Mouse (Mus musculus): ENCODE results near the gene Acap1. TPM values are rescaled to one million over a fixed set of nuclear protein-coding genes. Genes with fewer than 3 reads are reported as not detected.
A peak's percentile ranks its signal among the peaks of the same experiment; 100 is the strongest.

The Acap1 gene
- total and polyA plus RNA-seq, 3 experiments: 0.65 to 3.3 (median 1.1) TPM

DNA sequence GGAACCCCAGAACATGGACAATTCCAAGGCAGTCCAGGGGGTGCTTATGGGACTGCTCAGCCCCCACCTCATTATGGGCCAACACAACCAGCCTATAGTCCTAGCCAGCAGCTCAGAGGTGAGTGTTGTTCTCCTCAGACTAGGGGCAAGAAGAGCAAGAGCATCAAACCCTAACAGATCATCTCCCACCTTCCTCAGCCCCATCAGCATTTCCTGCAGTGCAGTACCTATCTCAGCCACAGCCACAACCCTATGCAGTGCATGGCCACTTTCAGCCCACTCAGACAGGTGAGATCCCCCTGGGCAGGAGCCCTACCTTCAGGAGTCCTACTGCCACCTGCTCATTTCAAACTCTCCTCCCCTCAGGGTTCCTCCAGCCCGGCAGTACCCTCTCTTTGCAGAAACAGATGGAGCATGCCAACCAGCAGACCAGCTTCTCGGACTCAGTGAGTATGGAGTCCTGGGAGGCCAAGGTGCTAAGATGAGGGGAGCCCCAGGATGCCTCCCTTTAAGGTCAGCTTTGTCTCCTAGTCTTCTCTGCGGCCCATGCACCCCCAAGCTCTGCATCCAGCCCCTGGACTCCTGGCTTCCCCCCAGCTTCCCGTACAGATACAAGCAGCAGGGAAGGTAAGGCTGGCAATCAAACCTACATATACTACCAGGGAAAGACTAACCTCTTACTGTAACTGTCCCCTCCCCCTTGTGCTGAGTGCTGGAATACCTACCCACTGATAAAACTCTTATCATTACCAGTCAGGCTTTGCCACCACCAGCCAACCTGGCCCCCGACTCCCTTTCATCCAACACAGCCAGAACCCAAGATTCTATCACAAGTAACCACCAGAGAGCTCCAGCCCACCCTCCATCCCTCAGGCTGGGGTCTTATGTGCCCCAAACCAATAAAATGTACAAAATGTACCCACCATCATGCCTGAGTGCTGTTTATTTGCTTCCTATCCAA lies 20.6 kb upstream of the Acap1 start:
- peaks cover 14% of the 10 kb centered on the region; the same call in 1 of the 2 replicates for H3K36me3 ChIP-seq (ENCODE audit: control insufficient read depth, insufficient read depth, low read length)
- no peaks in the 10 kb centered on the region for H3K27me3 ChIP-seq (ENCODE audit: control insufficient read depth, insufficient read depth, low read length)
- no peak overlapping the region for H3K4me3 ChIP-seq
- no peak for DNase-seq
- WGBS: 46% methylated on average over 5 of the region's 5 CpGs
- H3K79me2 ChIP-seq (replicated peaks; ENCODE audit: control insufficient read depth, insufficient read depth, low read length): peaks cover 3% of the 10 kb centered on the region; the same call in 1 of the 2 replicates
- no peak overlapping the region for H3K27ac ChIP-seq
- TF ChIP-seq CTCF (IDR thresholded peaks at IDR 0.05) (peak; percentile 18; the same call in 1 of the 2 replicates), POLR2A (IDR thresholded peaks at IDR 0.05; ENCODE audit: insufficient read depth, low read depth, low read length) (no peak), EP300 (IDR thresholded peaks at IDR 0.05; ENCODE audit: insufficient read depth, low read depth, low read length) (no peak)
- H3K4me1 ChIP-seq (ENCODE audit: control insufficient read depth, insufficient read depth, low read length): peaks cover 11% of the 10 kb centered on the region
- intact Hi-C loops (cut with DNase I): no loop called here
- no peak overlapping the region for H3K9ac ChIP-seq (ENCODE audit: low read depth, low read length)

DNA sequence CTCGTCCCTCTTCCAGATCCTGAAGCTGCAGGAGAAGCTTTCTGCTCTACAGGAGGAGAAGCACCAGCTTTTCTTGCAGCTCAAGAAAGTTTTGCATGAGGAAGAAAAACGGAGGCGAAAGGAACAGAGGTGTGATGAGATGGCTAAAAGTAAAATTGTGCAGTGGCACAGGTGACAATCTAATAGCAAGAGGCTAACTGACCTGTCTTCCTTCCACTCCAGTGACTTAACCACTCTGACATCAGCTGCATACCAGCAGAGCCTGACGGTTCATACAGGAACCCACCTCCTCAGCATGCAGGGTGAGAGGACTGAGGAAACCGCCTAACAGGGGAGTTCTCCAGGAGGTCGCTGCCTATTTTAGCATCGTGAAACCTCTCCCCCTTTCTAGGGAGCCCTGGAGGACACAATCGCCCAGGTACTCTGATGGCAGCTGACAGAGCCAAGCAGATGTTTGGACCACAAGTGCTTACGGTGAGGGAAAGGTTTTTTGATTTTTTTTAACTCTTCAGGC lies 19.6 kb upstream of the Acap1 start:
- Histone ChIP-seq H3K9ac (ENCODE audit: low read depth, low read length) (no peak overlapping the region), H3K27me3 (ENCODE audit: control insufficient read depth, insufficient read depth, low read length) (no peaks in the 10 kb centered on the region), H3K79me2 (replicated peaks; ENCODE audit: control insufficient read depth, insufficient read depth, low read length) (peaks cover 3% of the 10 kb centered on the region; the same call in 1 of the 2 replicates), H3K4me1 (ENCODE audit: control insufficient read depth, insufficient read depth, low read length) (peaks cover 11% of the 10 kb centered on the region), H3K4me3 (peak overlapping the region; percentile 97), H3K36me3 (ENCODE audit: control insufficient read depth, insufficient read depth, low read length) (peaks cover 14% of the 10 kb centered on the region; the same call in 1 of the 2 replicates), H3K27ac (no peak overlapping the region)
- TF ChIP-seq EP300 (IDR thresholded peaks at IDR 0.05; ENCODE audit: insufficient read depth, low read depth, low read length): no peak
- TF ChIP-seq CTCF (IDR thresholded peaks at IDR 0.05): no peak
- no peak for TF ChIP-seq POLR2A (IDR thresholded peaks at IDR 0.05; ENCODE audit: insufficient read depth, low read depth, low read length)
- intact Hi-C loops (cut with DNase I): no loop called here
- DNase-seq: no peak
- 26% methylated on average over 9 of the region's 9 CpGs for WGBS

DNA sequence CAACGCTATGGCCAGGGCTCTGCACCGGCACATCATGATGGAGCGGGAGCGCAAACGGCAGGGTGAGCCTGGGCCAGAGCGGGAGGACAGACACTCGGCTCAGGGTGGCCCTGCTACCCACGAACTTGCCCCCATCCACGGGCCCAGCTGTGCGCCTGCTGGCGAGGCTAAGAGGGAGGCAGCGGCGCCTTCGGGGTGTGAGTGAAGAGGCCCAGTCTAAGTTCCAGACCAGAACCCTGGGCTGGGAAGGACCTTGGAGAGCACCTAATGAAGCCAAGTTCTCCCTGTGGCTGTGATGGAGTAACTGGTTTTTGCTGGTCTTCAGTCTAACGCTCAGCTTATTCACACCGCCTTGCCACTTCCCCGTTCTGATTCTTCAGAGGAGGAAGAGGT lies 19.0 kb upstream of the Acap1 start:
- Histone ChIP-seq H3K27me3 (ENCODE audit: control insufficient read depth, insufficient read depth, low read length) (no peaks in the 10 kb centered on the region), H3K27ac (peak overlapping the region; percentile 97), H3K36me3 (ENCODE audit: control insufficient read depth, insufficient read depth, low read length) (peaks cover 14% of the 10 kb centered on the region; the same call in 1 of the 2 replicates), H3K4me1 (ENCODE audit: control insufficient read depth, insufficient read depth, low read length) (peaks cover 10% of the 10 kb centered on the region), H3K79me2 (replicated peaks; ENCODE audit: control insufficient read depth, insufficient read depth, low read length) (peaks cover 3% of the 10 kb centered on the region; the same call in 1 of the 2 replicates), H3K9ac (ENCODE audit: low read depth, low read length) (peak overlapping the region; percentile 90), H3K4me3 (peak overlapping the region; percentile 97)
- intact Hi-C loops (cut with DNase I): no loop called here
- WGBS: 1% methylated on average over 17 of the region's 17 CpGs
- DNase-seq: no peak
- no peak for TF ChIP-seq CTCF (IDR thresholded peaks at IDR 0.05)
- no peak for TF ChIP-seq EP300 (IDR thresholded peaks at IDR 0.05; ENCODE audit: insufficient read depth, low read depth, low read length)
- no peak for TF ChIP-seq POLR2A (IDR thresholded peaks at IDR 0.05; ENCODE audit: insufficient read depth, low read depth, low read length)

DNA sequence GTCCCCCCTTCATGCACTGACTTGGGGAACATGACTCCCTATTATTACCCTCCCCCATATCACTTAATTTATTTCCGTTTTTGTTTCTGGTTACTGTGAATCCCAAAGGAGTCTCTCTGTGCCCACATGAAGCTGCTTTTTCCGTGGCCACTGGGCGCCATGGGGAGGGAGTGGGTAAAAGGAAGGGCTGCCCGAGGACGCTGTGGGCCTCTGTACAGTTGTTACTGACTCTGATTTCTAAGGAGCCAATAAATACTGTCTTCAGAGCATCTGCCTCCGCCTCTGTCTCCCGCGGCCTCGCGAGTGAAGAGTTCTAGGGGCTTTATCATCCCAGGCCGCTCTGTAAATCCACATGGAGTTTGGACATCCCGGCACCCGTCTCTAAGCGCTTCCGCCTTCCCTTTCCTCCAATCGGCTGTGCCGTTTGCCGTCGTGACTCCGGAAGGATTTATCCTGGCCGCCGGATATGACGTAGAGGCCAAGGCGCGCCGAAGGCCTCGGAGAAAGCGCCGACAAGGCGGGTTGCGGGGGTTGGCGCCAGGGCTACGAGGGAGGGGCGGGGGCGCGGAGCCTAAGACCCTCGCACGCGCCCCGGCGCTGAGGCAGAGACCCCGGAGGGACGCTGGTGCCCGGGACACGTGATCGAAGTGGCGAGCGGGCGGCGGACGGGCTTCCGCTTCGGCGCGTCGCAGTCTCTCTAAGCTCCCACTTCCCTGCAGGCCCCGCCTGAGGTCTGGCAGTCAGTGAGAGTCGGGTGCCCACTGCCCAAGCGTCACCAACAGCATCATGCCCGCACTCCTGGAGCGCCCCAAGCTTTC lies 18.4 kb upstream of the Acap1 start, which contains the start of gene Gps2:
Gene Gps2, plus strand, starts transcription at position 335 of the 818 bp plus-strand sequence.
- intact Hi-C loops (cut with DNase I): loop anchor here (1.0 kb wide), 1 partner anchor 11 kb away; no protein-coding TSS in a partner anchor
- Histone ChIP-seq H3K4me3 (peak within 1 kb of the TSS; percentile 97), H3K36me3 (ENCODE audit: control insufficient read depth, insufficient read depth, low read length) (peaks cover 8% of the 10 kb centered on the region; the same call in 1 of the 2 replicates), H3K27ac (peak within 1 kb of the TSS; percentile 97), H3K79me2 (replicated peaks; ENCODE audit: control insufficient read depth, insufficient read depth, low read length) (peaks cover 3% of the 10 kb centered on the region; the same call in 1 of the 2 replicates), H3K9ac (ENCODE audit: low read depth, low read length) (peak within 1 kb of the TSS; percentile 90), H3K27me3 (ENCODE audit: control insufficient read depth, insufficient read depth, low read length) (no peaks in the 10 kb centered on the region), H3K4me1 (ENCODE audit: control insufficient read depth, insufficient read depth, low read length) (peaks cover 7% of the 10 kb centered on the region; the same call in 1 of the 2 replicates)
- 2% methylated on average over 61 of the region's 61 CpGs for WGBS
- peak; percentile 93 to 94 for DNase-seq
- TF ChIP-seq POLR2A (IDR thresholded peaks at IDR 0.05; ENCODE audit: insufficient read depth, low read depth, low read length) (peak; percentile 66; the same call in 1 of the 2 replicates), EP300 (IDR thresholded peaks at IDR 0.05; ENCODE audit: insufficient read depth, low read depth, low read length) (peak; percentile 77; the same call in 1 of the 2 replicates), CTCF (IDR thresholded peaks at IDR 0.05) (no peak)

All from heart, adult 2 months (tissue).